Comparison of ENCODE assay signal across 16 mouse cellular contexts in genomic region chr9:61441206-61441913, GRCm38 (mm10).
DNase-seq lines count a peak whose midpoint lies in the region; ATAC-seq and TF ChIP-seq lines count a peak whose summit lies in the region.
"Had no signal": no experiment of that assay in that cellular context is flagged by ENCODE, and none has a peak within 500 bp of the region (broad histone marks: within the 10 kb centered on the region; RNA-seq: fewer than 3 reads in every experiment).

No protein-coding gene starts in this region.

- peak; percentile 27; the same call in 1 of the 2 replicates for ATAC-seq in forebrain, postnatal 0 days
- ATAC-seq in neural tube, embryonic 15.5 days (ENCODE audit: low FRiP score) = no peak
- no peak for ATAC-seq in megakaryocyte progenitor cell, adult 5-6 weeks (replicated peaks; ENCODE audit: poor library complexity)
- ATAC-seq: hindbrain, embryonic 16.5 days had no signal

- TF ChIP-seq POLR2A in testis, adult 2 months (IDR thresholded peaks at IDR 0.05; ENCODE audit: control insufficient read depth, low read depth, low read length) = no peak

- no peaks in the 10 kb centered on the region for H3K9me3 ChIP-seq in forebrain, postnatal 0 days (ENCODE audit: low read length)
- H3K9me3 ChIP-seq in forebrain, embryonic 10.5 days = no peaks in the 10 kb centered on the region
- H3K9me3 ChIP-seq in neural tube, embryonic 15.5 days (replicated peaks) = no peaks in the 10 kb centered on the region
- H3K9me3 ChIP-seq: G1E; lung, embryonic 15.5 days; midbrain, embryonic 12.5 days; neural tube, embryonic 13.5 days had no signal

- no peak for TF ChIP-seq CTCF in forebrain, postnatal 0 days (IDR thresholded peaks at IDR 0.05; ENCODE audit: low read depth)
- no peak for TF ChIP-seq CTCF in testis, adult 2 months (IDR thresholded peaks at IDR 0.05; ENCODE audit: control insufficient read depth, insufficient read depth, insufficient replicate concordance, low read depth, low read length)

- peak; percentile 33 for DNase-seq in forebrain, postnatal 0 days
- no peak for DNase-seq in forebrain, embryonic 10.5 days (ENCODE audit: extremely low spot score, low spot score)
- peak; percentile 43 to 49 for DNase-seq in kidney, postnatal 4 days
- no peak for DNase-seq in kidney, adult 18-20 months
- DNase-seq in testis, postnatal 10 days (ENCODE audit: low spot score) = no peak
- DNase-seq: cerebellum, adult 9-10 months; gastrocnemius, postnatal 36 days; left cerebral cortex, postnatal 4 days had no signal

- peaks cover 3% of the 10 kb centered on the region; the same call in 1 of the 2 replicates for H3K27me3 ChIP-seq in forebrain, postnatal 0 days (ENCODE audit: insufficient read depth, low read length)
- H3K27me3 ChIP-seq in forebrain, embryonic 10.5 days (ENCODE audit: poor library complexity, severe bottlenecking) = peaks cover 62% of the 10 kb centered on the region
- no peaks in the 10 kb centered on the region for H3K27me3 ChIP-seq in testis, adult 2 months (ENCODE audit: control insufficient read depth, insufficient read depth, low read length)
- H3K27me3 ChIP-seq in neural tube, embryonic 15.5 days (replicated peaks) = peaks cover 23% of the 10 kb centered on the region; the same call in 1 of the 2 replicates

- 21% methylated on average over 11 of the region's 11 CpGs for WGBS in forebrain, postnatal 0 days
- WGBS in forebrain, embryonic 10.5 days = 71% methylated on average over 11 of the region's 11 CpGs
- WGBS in neural tube, embryonic 15.5 days = 32% methylated on average over 11 of the region's 11 CpGs

- no peak overlapping the region for H3K27ac ChIP-seq in forebrain, postnatal 0 days (ENCODE audit: low read depth, low read length)
- no peak overlapping the region for H3K27ac ChIP-seq in forebrain, embryonic 10.5 days
- no peak overlapping the region for H3K27ac ChIP-seq in testis, adult 2 months (ENCODE audit: control insufficient read depth, insufficient read depth, low read depth, low read length)
- H3K27ac ChIP-seq in neural tube, embryonic 15.5 days (replicated peaks) = no peak overlapping the region
- H3K27ac ChIP-seq: lung, embryonic 15.5 days; midbrain, embryonic 12.5 days; neural tube, embryonic 13.5 days had no signal

- H3K36me3 ChIP-seq in forebrain, postnatal 0 days (ENCODE audit: insufficient read depth) = no peaks in the 10 kb centered on the region
- H3K36me3 ChIP-seq in forebrain, embryonic 10.5 days (replicated peaks) = no peaks in the 10 kb centered on the region
- H3K36me3 ChIP-seq in testis, adult 2 months (ENCODE audit: control insufficient read depth, insufficient read depth, low read length) = no peaks in the 10 kb centered on the region
- no peaks in the 10 kb centered on the region for H3K36me3 ChIP-seq in neural tube, embryonic 15.5 days
- H3K36me3 ChIP-seq: G1E; lung, embryonic 15.5 days; midbrain, embryonic 12.5 days; neural tube, embryonic 13.5 days had no signal

- H3K9ac ChIP-seq in forebrain, postnatal 0 days = no peak overlapping the region
- no peak overlapping the region for H3K9ac ChIP-seq in neural tube, embryonic 15.5 days (replicated peaks)
- H3K9ac ChIP-seq: lung, embryonic 15.5 days; midbrain, embryonic 12.5 days; neural tube, embryonic 13.5 days had no signal

- H3K4me3 ChIP-seq in forebrain, postnatal 0 days (ENCODE audit: low read depth, low read length) = no peak overlapping the region
- H3K4me3 ChIP-seq in forebrain, embryonic 10.5 days = no peak overlapping the region
- peak overlapping the region; percentile 57 for H3K4me3 ChIP-seq in testis, adult 2 months (ENCODE audit: control insufficient read depth, low read depth, low read length)
- no peak overlapping the region for H3K4me3 ChIP-seq in neural tube, embryonic 15.5 days (replicated peaks)
- H3K4me3 ChIP-seq: lung, embryonic 15.5 days; midbrain, embryonic 12.5 days; neural tube, embryonic 13.5 days had no signal

- no peaks in the 10 kb centered on the region for H3K4me1 ChIP-seq in forebrain, postnatal 0 days (ENCODE audit: insufficient read depth)
- peaks cover 65% of the 10 kb centered on the region for H3K4me1 ChIP-seq in forebrain, embryonic 10.5 days
- H3K4me1 ChIP-seq in testis, adult 2 months (ENCODE audit: control insufficient read depth, insufficient read depth, low read length) = no peaks in the 10 kb centered on the region; the same call in none of the 2 replicates
- H3K4me1 ChIP-seq in neural tube, embryonic 15.5 days = peaks cover 29% of the 10 kb centered on the region

- no peak overlapping the region for H3K4me2 ChIP-seq in forebrain, postnatal 0 days (ENCODE audit: low read depth)
- no peak overlapping the region for H3K4me2 ChIP-seq in neural tube, embryonic 15.5 days
- H3K4me2 ChIP-seq: lung, embryonic 15.5 days; midbrain, embryonic 12.5 days; neural tube, embryonic 13.5 days had no signal

Comparison
In these comparisons a context has a peak if more than half of its experiments do, and no peak if none do; other contexts are left out.
1. DNase-seq: peak in forebrain, postnatal 0 days (single experiment) and kidney, postnatal 4 days (2 of 2); none in forebrain, embryonic 10.5 days (single experiment), kidney, adult 18-20 months (single experiment) and testis, postnatal 10 days (single experiment).